Mouse (Mus musculus) thymus, adult 2 months (tissue): ENCODE measurements around the gene Snrnp70. TPM values are rescaled to one million over a fixed set of nuclear protein-coding genes. Genes with fewer than 3 reads are reported as not detected.

Experiments
- DNase-seq: peaks from one replicate; pipeline ENCODE4 v3.0.0; 2021
- H3K27ac ChIP-seq: fragments of 200-500 bp; 2 replicates; pipeline ENCODE4 v1.5.1; 2012; ENCODE audit warnings: low read length, control low read depth; ENCODE audit not compliant: control insufficient read depth, insufficient read depth
- H3K27me3 ChIP-seq: fragments of 200-500 bp; 2 replicates; pipeline ENCODE4 v1.6.1; 2012; ENCODE audit warnings: mild to moderate bottlenecking, low read length, moderate library complexity, mixed read lengths; ENCODE audit not compliant: control insufficient read depth, insufficient read depth
- H3K36me3 ChIP-seq: fragments of 200-500 bp; 2 replicates; pipeline ENCODE4 v1.6.1; 2012; ENCODE audit warnings: mild to moderate bottlenecking, low read length, moderate library complexity; ENCODE audit not compliant: control insufficient read depth, insufficient read depth
- H3K4me1 ChIP-seq: fragments of 200-500 bp; replicated peaks from 2 replicates; pipeline ENCODE4 v1.6.1; 2012; ENCODE audit warnings: low read length; ENCODE audit not compliant: control insufficient read depth, insufficient read depth
- H3K4me3 ChIP-seq: fragments of 200-500 bp; 2 replicates; pipeline ENCODE4 v1.5.1; 2012; ENCODE audit warnings: mild to moderate bottlenecking, low read length, control low read depth, moderate library complexity; ENCODE audit not compliant: control insufficient read depth, insufficient read depth
- CTCF ChIP-seq: fragments of 200-500 bp; IDR thresholded peaks from 2 replicates; pipeline ENCODE4 v1.5.1; 2012; ENCODE audit warnings: mild to moderate bottlenecking, control low read depth, low read length, moderate library complexity, borderline replicate concordance; ENCODE audit not compliant: control insufficient read depth, poor library complexity, insufficient read depth; ENCODE audit errors: extremely low read depth
- POLR2A ChIP-seq: fragments of 200-500 bp; IDR thresholded peaks from 2 replicates; pipeline ENCODE4 v1.6.1; 2012; ENCODE audit warnings: mild to moderate bottlenecking, low read length, control low read depth, moderate library complexity; ENCODE audit not compliant: control insufficient read depth, poor library complexity, insufficient read depth; ENCODE audit errors: extremely low read depth
- WGBS: fragments of 180-500 bp; shearing (Covaris S2); methylation state at CpG from one replicate; pipeline ENCODE4 v1.1.7; 2018; 5-methylcytosine and 5-hydroxymethylcytosine counted together
- polyA plus RNA-seq: library from polyadenylated mRNA; depleted of rRNA; stranded (reverse); fragments of >200 nt; gene quantifications from 2 replicates; pipeline ENCODE4 v1.2.3, GENCODE M21; 2012

Snrnp70 gene
- polyA plus RNA-seq, 1 experiment = 725 TPM

GRCm38 (mm10) chr7:45434203-45435015, 38.9 kb upstream of the Snrnp70 start, which contains the start of gene Gys1:
Gene Gys1, plus strand, starts transcription at chr7:45434844.
- peak; percentile 100 for DNase-seq
- Histone ChIP-seq H3K27ac (peak within 1 kb of the TSS; percentile 77; the same call in 1 of the 2 replicates), H3K27me3 (no peaks in the 10 kb centered on the region), H3K4me1 (peaks cover 22% of the 10 kb centered on the region), H3K4me3 (peak within 1 kb of the TSS; percentile 74), H3K36me3 (peaks cover under 1% of the 10 kb centered on the region; the same call in 1 of the 2 replicates)
- TF ChIP-seq CTCF (peak; percentile 97), POLR2A (peak; percentile 16)
- under 1% methylated on average over 45 of the region's 45 CpGs for WGBS

- H3K4me1 ChIP-seq = peaks cover 22% of the 10 kb centered on the region
- peak overlapping the region; percentile 38; the same call in 1 of the 2 replicates for H3K27ac ChIP-seq
- H3K27me3 ChIP-seq = no peaks in the 10 kb centered on the region
- H3K4me3 ChIP-seq = peak overlapping the region; percentile 74
- DNase-seq = no peak
- H3K36me3 ChIP-seq = peaks cover 7% of the 10 kb centered on the region
- WGBS = under 1% methylated on average over 7 of the region's 7 CpGs
- TF ChIP-seq POLR2A = 0 out of 2 replicates have a peak, but pooled peaks have one; percentile 10
- no peak for TF ChIP-seq CTCF
Measured at GRCm38 (mm10) chr7:45433835-45434202, 38.3 kb upstream of the Snrnp70 start.

GRCm38 (mm10) chr7:45426556-45426955, 31.0 kb upstream of the Snrnp70 start:
- H3K27ac ChIP-seq = no peak overlapping the region
- TF ChIP-seq POLR2A = no peak
- no peak for TF ChIP-seq CTCF
- WGBS = 94% methylated on average over 8 of the region's 8 CpGs
- peaks cover 50% of the 10 kb centered on the region for H3K36me3 ChIP-seq
- H3K4me3 ChIP-seq = no peak overlapping the region
- no peaks in the 10 kb centered on the region for H3K4me1 ChIP-seq
- DNase-seq = no peak
- no peaks in the 10 kb centered on the region for H3K27me3 ChIP-seq

- over 99% methylated on average over 14 of the region's 14 CpGs for WGBS
- H3K36me3 ChIP-seq = peaks cover 45% of the 10 kb centered on the region
- DNase-seq = no peak
- H3K27ac ChIP-seq = no peak overlapping the region
- H3K27me3 ChIP-seq = peaks cover 5% of the 10 kb centered on the region; the same call in 1 of the 2 replicates
- no peaks in the 10 kb centered on the region for H3K4me1 ChIP-seq
- no peak overlapping the region for H3K4me3 ChIP-seq
- TF ChIP-seq CTCF = no peak
- TF ChIP-seq POLR2A = no peak
Measured at GRCm38 (mm10) chr7:45421194-45421593, 25.7 kb upstream of the Snrnp70 start.

GRCm38 (mm10) chr7:45420615-45420919, 25.0 kb upstream of the Snrnp70 start, which contains the start of gene Lhb:
Gene Lhb, plus strand, starts transcription at chr7:45420820.
- TF ChIP-seq CTCF (no peak), POLR2A (no peak)
- 89% methylated on average over 6 of the region's 6 CpGs for WGBS
- no peak within 1 kb of the TSS for H3K4me3 ChIP-seq
- peaks cover 45% of the 10 kb centered on the region for H3K36me3 ChIP-seq
- H3K27ac ChIP-seq = no peak within 1 kb of the TSS
- peaks cover 10% of the 10 kb centered on the region; the same call in 1 of the 2 replicates for H3K27me3 ChIP-seq
- DNase-seq = no peak
- H3K4me1 ChIP-seq = peaks cover 3% of the 10 kb centered on the region

GRCm38 (mm10) chr7:45419859-45420614, 24.5 kb upstream of the Snrnp70 start:
- no peak for DNase-seq
- Histone ChIP-seq H3K36me3 (peaks cover 42% of the 10 kb centered on the region), H3K27me3 (peaks cover 13% of the 10 kb centered on the region; the same call in 1 of the 2 replicates), H3K4me3 (no peak overlapping the region), H3K27ac (no peak overlapping the region), H3K4me1 (peaks cover 9% of the 10 kb centered on the region)
- TF ChIP-seq CTCF = no peak
- no peak for TF ChIP-seq POLR2A
- 68% methylated on average over 27 of the region's 27 CpGs for WGBS
